Mouse (Mus musculus) embryo, embryonic 11.5 days (tissue): ENCODE results near the gene Pdzd9.
A peak's percentile ranks its signal among the peaks of the same experiment; 100 is the strongest.
"Not testable (repeated sequence)": the region's sequence is repeated elsewhere in the genome, so short reads cannot be mapped to it uniquely, and the experiment has no call there.

Source experiments
- DNase-seq: peaks from one replicate; pipeline ENCODE4 v3.0.0-alpha.2; 2012; ENCODE audit warnings: low read depth, low spot score

Pdzd9 gene

DNA sequence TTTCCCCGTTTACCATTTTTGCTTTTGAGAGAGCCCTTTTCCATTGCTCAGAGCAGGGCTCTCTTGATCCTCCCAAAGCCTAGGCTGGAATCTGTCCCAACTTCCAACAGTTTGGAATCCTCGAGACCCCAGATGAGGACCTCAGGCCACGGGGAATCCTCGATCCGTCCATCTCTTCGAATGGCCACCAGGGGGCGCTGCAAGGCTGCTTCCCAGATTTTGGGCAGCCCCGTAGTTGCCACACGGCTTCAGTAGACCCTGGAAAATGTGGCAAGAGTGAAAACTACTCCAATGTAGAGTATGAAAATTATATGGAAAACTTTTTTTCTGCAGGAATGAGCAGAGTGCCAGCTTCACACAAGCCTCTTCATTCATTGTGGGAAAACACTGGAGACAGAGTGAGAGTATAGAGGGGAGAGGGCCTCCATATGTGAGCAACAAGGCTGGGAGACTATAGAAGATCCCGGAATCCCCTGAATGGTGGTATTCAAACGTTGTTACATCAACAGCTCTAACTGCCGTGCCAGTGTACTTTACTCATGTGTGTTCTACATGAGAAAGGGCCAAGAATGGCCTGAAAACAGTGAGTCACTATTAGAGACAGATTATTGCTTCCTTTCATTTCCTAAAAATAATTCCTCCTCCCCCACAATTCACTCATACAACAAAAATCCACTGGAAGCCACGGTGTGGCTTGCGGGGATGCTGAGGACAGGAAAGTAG is at the start of gene Pdzd9:
Pdzd9 (minus strand) TSS at position 191 of the 723 bp plus-strand sequence.
- peak; percentile 67 for DNase-seq

DNA sequence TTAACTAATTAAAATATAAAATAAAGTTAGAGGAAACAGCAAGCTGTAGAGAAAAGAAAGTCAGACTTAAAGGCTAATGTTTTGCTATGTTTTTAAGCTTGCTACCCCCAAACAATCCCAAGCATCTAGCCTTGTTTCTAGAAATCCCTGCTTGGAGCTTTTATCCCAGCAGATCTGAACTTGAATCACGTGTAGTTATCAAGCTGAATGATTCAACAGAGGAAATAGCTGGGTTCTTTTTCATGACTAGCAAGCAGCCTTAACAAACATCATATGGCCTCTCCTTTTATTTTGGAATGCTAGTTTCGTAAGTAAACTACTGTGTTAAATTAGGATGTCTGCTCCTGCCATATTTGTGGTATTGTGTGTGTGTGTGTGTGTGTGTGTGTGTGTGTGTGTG is 47.1 kb upstream of the Pdzd9 start:
- DNase-seq: no peak

DNA sequence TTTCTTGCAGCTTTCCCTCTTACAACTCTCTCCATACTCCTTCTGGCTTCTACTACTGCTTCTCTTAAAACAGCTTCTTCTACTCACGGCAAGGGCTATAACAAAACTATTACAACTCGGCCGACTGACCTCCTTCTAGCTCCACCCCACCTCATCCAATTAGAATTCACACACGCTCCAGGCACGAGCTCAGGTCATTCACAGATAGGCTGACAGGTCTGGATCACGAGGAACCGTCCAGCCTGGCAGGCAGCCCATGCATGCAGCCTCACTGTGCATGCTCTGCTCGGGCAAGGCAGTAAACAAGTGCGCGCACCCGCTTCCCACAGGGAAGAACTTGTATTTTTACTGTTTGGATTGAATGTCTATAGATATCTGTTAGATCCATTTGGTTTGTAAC is 43.8 kb upstream of the Pdzd9 start:
- not testable (repeated sequence) for DNase-seq

DNA sequence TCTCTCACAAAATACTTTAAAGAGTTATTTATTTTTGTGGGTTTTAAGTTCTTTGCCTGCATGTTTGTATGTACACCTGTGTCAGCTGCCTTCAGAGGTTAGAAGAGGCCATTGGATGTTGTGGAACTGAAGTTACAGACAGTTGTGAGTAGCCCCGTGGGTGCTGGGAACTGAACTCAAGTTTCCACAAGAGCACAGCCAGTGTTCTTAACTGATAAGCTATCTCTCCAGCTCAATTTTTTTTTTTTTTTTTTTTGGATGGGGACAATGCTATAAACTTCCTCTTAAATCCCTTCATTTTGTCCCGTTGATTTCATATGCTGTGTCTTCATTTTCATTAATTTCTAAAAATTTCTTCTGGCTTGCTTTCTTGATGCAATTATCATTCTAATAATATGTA is 43.1 kb upstream of the Pdzd9 start:
- no peak for DNase-seq

DNA sequence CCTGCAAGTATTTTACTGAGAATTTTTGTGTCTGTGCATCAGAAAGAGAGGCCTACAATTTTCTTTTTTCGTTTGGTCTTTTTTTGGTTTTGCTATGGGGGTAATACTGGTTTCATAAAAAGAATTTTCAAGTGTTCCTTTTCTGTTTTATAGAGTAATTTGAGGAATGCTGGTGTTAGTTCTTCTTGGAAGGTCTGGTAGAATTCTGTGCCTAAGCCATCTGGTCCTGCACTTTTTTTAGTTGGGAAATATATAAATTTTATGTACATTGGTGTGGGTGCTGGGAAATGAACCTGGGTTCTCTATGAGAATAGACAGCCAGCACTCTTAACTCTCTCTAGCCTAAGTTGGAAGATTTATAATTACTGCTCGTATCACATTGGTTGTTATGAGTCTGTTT is 41.9 kb upstream of the Pdzd9 start:
- DNase-seq: no peak

DNA sequence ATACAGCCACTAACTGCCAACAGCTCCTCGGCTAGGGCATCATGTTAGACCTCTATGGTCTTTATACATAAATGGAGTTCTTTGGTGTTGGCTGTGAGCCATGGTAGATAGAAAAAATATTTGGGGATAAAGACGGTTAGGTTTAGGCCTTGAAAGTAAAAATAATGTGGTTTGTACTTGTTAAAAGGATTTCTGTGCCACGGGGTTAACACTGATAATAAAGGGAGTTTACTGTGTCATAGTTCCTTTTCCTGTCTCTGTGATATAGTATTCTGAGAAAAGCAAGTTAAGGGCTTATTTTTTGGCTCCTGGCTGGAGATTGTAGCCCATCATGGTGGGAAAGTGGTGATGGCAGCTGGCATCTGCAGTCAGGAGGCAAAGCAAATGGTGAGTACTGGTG is 33.7 kb upstream of the Pdzd9 start:
- DNase-seq: no peak

DNA sequence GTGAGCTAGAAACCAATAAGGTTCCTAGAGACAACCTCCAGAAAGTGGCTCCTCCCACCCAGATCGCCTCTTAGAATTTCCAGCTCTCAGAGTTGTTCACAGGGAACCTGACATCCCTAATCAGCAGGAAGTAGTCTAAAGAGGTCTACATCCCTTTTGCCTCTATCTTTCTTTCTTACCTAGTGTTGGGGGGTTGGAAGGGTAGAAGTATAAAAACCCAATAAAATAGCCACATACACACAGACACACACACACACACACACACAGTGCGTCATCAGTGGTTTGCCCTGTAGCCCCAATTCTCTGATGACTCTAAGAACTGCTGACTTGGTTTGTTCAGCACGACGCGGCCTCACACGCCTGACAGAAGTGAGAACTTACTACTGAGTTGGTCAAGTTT is 29.4 kb upstream of the Pdzd9 start:
- DNase-seq: no peak

DNA sequence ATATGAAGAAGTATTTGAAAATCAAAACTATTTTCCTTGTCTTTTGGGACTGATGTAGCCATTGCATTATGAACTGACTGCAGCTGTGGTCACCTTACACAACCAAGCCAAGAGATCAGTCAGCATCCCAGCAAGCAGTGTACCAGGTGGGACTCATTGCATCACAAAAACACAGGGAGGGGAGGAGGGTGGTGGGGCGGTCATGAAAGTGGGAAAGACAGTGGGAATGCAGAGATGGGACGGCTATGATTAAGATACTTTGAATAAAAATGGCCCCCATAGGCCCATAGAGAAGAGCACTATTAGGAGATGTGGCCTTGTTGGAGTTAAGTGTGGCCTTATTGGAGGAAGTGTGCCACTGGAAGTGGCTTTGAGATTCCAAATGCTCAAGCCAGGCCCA is 26.2 kb upstream of the Pdzd9 start:
- no peak for DNase-seq

DNA sequence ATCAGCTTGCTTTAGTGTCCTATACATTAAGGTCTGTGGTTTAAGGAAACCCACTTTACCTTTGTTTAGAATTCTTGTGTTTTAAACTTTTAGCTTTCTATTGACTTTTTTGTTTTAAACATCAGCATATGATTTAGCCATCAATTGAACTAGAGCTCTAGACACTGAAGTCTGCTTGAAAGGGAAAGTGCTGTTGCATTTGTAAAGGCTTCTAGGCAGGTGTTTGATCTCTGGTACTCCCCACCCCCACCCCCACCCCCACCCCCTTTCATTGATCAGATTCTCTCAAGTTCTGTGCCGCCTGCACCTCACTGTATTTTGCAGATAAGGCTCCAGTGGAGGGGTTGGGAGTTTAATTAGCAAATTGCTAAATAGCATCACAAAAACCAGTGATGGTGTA is 25.5 kb upstream of the Pdzd9 start:
- no peak for DNase-seq

DNA sequence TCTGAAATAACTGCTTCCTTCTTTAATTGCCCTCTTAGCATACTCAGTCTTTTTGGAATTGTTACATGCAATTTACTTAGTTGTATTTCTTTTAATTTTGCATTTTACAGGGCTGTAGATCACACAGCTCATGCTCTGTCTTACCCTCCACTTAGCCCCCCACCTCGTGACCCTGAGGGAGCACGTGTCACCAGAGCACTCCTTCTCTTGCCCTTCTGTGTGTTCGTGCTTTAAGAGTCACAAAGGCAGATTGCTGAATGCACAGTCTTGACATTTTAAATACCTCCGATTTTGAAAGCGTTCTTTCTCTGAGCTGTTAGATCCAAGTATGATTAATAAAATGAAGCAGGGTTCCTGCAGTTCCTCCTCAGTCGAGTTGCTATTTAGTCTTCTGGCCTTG is 25.1 kb upstream of the Pdzd9 start:
- DNase-seq: no peak

DNA sequence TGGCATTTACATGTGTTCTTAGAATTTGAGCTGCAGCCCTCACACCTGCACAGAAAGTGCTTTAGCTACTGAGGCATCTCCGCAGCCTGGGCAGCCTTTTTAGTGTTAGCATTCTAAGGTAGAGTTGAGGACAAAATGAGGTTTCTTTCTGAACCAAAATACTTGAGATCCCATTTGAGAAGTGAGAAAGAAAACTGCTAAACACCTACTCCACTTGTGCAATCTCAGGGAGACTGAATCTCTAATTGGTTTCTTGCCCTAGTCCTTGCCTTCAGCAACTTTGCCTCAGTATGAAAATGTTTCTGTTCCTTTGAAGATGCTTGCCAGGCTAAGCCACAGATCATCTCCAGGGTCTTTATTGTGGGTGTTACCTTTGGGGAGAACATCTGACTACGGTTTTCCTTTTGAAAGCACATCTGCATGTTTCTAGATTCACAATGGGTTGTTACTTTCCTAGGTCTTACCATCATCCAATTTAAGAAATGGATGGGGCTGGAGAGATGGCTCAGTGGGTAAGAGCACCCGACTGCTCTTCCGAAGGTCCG is 23.8 kb upstream of the Pdzd9 start:
- no peak for DNase-seq

DNA sequence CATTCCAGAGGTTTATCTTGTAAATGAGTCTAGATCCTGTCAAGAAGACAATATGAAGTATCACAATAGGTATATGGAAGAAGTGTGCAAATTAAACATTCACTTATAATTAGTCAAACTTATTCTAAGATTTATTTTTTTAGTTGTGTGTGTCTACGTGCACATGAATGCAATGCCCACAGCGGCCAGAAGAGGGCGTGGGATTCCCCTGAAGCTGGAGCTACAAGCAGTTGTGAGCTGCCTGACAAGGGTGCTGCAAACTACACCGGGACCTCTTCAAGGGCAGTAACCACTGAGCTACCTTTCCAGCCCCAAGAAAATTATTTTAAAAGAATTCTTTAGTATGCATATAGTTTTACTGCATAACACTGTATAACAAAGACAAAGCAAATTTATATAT is 20.5 kb upstream of the Pdzd9 start:
- no peak for DNase-seq

DNA sequence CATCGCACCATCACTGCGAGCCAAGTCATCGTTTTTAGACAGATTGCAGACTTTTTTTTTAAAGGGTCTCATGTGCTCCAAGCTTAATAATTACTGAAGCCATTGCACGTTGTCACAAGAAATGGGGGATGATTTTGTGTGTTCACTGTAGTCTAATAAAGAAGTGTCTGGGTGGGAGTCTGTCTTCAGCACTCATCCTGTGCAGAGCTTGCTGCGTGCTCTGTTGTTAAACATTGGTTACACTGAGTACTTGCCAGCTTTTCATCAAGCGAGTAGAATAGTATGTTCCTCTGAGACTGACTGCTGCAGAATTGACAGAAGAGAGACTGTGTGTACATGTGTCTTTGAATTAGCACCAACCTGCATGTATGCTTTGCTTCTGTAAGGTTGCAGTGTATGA is 15.1 kb upstream of the Pdzd9 start:
- no peak for DNase-seq

DNA sequence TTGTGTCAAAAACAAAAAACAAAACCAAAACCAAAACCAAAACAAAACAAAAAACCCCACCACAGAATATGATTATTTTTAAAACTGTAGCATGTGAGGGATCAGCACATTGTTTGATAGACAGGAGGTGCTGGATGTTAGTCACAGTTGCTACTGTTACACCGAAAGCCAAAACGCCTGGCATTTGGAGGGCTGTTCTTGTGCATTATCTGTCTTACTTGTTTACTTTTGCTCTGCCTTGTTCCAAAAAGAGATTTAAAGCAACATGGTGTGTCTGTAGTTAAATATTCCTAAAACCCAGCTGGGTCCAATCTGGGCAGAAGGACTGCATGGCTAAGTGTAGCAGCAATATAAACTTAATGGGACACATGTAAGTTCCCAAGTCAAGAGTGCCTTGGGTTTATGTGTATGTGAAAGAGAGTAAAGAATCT is 14.6 kb upstream of the Pdzd9 start:
- DNase-seq: no peak

DNA sequence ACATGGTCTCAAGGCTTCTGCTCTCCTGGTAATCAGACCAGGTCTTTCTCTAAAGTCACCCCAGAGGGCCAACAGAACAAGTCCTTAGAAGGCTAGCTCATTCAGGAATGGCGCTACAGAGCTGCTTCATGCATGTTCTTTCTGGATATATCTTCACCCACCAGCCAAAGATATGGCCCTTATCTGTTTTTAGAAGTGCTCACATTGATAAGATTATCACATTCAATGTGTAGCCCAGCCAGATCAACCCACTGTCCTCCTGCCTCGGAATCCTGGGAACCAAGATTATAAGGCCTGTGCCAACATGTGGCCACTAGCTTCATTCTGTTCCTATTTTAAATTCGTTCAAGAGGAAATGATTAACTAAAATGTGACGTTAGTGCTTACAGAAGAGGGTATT is 11.9 kb upstream of the Pdzd9 start:
- DNase-seq: no peak

DNA sequence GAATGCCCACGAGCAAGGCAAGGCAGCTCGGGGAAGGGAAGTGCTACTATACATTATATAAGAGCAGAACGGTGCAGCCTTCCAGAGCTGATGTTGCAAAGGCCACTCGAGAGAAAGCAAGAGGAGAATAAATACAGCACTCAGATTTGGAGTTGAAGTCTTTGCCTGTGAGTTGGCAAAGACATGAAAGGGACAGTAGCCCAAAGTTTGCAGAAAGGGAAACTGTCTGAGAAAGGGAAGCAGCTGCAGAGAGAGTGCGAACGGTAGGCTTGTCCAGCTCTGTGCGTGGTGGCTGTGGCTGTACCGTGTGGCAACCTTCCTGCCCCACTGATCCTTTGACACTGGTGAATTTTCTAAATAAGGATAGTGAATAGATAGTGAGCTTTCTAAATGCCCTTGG is 8.9 kb upstream of the Pdzd9 start:
- no peak for DNase-seq

DNA sequence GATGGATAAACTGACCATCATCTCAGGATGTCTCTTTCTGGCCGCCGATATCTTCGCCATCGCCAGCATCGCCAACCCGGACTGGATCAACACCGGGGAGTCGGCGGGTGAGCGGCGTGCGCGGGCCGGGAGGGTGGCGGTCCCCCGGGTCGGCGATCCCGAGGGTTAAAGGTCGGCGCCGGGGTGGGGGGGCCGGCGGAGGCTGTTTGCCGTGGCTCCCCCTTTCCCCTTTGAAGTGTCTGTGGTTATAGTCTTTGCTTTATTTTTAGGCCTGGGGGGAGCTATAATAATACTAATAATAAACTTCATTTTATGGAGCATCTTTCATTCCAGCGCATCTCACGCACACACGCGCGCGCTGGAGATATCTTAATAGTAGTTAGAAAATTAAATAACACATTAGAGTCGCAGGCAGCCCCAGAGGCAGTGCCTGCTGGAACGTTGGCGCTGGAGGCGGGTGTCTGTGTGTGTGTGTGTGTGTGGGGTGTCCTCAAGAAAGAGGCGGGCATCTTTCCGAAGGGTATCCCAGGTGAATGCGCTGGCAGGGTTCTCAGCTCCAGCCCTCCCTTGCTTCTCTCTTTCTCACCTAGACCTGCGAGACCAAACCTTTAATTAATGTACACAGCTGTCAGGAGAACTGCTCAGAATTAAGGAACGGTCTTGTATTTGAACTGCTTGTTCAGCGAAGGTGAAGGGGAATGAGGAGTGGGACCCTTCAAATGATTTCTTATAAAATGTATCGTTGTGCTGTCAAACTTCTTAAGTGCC is 7.8 kb upstream of the Pdzd9 start:
- no peak for DNase-seq

DNA sequence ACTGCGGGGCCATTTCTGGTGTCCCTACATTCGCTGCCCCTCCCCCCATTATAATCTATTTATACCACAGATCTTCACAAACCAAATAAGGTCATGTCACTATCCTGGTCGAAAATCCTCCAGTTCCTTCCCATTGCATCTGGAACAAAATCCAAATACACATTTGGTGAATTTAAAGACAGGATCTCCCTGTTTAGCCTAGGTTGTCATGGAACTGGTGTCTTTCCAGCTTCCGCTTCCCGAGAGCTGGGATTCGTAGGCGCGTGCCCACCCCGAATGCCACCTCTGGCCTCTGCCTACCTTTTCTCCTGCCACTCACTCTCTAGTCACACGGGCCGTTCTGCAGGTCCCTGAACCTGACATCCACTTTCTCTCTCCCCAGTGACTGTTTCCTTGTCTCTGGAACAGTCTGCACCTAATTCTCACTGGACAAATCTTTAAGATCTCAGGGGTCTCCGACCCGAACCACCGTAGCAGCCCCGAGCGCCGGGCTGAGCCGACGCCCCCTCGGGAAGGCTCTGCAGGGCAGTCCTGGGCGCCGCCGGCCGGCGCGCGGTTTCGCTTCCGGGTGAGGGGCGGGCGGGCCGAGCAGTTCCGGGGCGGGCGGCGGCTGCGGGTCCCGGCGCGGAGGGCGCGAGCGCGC is 7.0 kb upstream of the Pdzd9 start, which contains the start of gene Mosmo:
Mosmo (plus strand) TSS at position 618 of the 643 bp plus-strand sequence.
- DNase-seq: peak; percentile 56

DNA sequence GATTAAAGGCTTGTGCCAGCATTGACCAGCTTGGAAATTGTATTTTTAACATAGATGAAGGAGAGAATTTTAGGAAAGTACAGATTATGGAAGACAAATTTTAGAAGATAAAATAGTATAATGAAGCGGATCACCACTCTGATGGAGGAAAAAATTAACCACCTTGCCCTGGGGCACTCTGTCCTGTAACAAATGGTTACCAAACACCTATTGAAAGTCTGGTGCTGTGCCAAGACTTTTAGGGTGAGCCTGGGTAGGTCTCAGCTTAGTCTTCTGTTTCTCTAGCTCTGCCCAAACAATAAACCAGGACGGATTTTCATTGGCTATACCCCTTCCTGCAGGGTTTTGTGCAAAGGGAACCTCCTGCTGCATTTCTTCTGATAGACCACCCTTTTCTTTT is 1.1 kb upstream of the Pdzd9 start:
- no peak for DNase-seq

DNA sequence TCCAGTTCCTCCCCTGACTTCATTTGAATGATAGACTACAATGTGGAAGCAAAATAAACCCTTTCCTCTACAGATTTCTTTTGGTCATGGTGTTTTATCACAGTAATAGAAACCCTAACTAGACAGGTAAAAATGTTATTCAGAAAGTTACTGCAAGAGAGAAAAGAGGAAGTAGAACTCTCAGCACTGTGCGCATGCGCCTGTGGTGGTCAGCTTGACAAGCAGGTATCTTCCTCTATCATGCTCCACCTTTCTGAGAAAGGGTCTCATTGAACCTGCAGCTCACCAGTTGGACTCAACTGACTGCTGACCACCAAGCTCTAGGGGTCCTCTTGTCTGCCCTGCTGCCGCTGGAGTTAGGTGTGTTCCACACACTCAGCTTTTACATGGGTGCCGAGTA is 8.1 kb downstream of the Pdzd9 start:
- DNase-seq: no peak

DNA sequence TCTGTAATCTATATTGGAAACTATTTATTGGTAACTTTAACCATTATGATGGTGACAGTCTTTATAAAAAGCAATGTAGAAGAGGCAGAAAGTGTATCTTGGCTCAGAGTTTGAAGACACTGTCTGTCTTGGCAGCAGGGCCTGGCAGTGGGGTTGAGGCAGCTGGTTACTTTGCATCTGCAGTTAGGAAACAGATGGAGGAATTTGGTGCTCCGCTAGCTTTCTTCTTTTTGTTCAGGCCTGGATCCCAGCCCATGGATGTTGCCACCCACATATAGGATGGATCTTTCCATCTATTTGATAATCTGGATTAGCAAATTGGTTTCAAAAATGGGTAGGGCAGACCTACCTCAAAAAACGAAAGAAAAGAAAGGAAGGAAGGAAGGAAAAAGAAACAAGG is 22.3 kb downstream of the Pdzd9 start:
- DNase-seq: no peak

DNA sequence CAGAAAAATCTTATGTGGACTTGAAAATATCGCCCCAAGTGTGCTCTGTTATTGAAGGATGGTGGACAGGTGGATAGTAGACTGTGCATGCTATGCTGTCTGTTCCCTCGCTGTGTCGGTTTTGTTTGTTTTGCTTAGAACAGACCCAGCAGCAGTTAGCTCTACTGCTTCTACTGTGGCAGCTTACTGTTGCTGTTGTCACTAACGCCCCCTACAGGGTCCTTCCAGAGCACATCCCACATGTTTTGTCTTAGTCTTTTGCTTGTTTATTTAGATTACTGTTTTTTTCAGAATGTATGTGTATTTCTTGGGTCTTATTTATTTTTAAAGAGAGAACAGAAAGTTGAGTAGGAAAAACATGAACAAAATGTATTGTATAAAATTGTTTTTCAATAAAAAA is 26.9 kb downstream of the Pdzd9 start:
- no peak for DNase-seq

DNA sequence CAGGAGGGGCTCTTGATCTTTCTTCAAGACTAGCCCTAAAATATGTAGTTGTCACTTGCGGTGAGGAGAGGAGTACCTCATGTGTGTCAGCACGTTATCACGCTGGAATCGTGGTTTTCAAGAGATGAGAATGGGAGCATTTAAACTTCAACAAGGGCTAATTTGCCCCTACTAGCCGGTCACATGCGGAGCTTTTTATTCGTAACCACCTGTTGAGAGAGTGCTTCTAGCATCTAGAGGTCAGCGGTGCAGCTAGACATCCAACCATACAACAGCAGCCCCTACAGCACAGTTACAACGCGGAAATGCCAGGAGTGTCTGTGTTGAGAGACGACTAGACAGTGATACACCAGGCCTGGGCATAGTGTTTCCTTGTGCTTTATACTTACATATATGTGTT is 34.3 kb downstream of the Pdzd9 start:
- DNase-seq: no peak
